Mouse (Mus musculus): ENCODE measurements around the gene Nobox. TPM values are rescaled to one million over a fixed set of nuclear protein-coding genes. Genes with fewer than 3 reads are reported as not detected.

Gene Nobox
- polyA plus RNA-seq, 1 experiment, result not detected

GRCm38 (mm10) chr6:43280481-43280880, 28.9 kb downstream of the Nobox start:
- WGBS, result 93% methylated on average over 5 of the region's 5 CpGs
- no peak for DNase-seq (ENCODE audit: low read depth, low spot score)

- DNase-seq (ENCODE audit: low read depth, low spot score), result no peak
Measured at GRCm38 (mm10) chr6:43278247-43278646, 31.1 kb downstream of the Nobox start.

GRCm38 (mm10) chr6:43274123-43274522, 35.2 kb downstream of the Nobox start:
- WGBS, result 86% methylated on average over 4 of the region's 4 CpGs

GRCm38 (mm10) chr6:43272597-43272996, 36.8 kb downstream of the Nobox start:
- DNase-seq (ENCODE audit: low read depth, low spot score), result no peak

More at GRCm38 (mm10) chr6:43274123-43274522, 35.2 kb downstream of the Nobox start:
- no peak for DNase-seq (ENCODE audit: low read depth, low spot score)

GRCm38 (mm10) chr6:43266356-43266755, 43.0 kb downstream of the Nobox start:
- DNase-seq (ENCODE audit: low read depth, low spot score), result no peak
- 5% methylated on average over 8 of the region's 8 CpGs for WGBS

GRCm38 (mm10) chr6:43265363-43266041, 43.9 kb downstream of the Nobox start, which contains the start of gene Arhgef5:
Arhgef5 (plus strand) TSS chr6:43265582.
- WGBS, result 0% methylated on average over 46 of the region's 48 CpGs
- peak; percentile 83 for DNase-seq (ENCODE audit: low read depth, low spot score)

GRCm38 (mm10) chr6:43260756-43261155, 48.6 kb downstream of the Nobox start:
- DNase-seq (ENCODE audit: low read depth, low spot score), result no peak
- WGBS, result 19% methylated on average over 2 of the region's 2 CpGs

GRCm38 (mm10) chr6:43254193-43254926, 55.0 kb downstream of the Nobox start:
- no peak for DNase-seq (ENCODE audit: low read depth, low spot score)
- WGBS, result 61% methylated on average over 7 of the region's 7 CpGs

Other genes with a start within 250 kb of the Nobox start
- gene Olfr441, start 203.2 kb downstream of the Nobox start, polyA plus RNA-seq (2012; rRNA removed), result not detected in 2 replicates
- not detected in 2 replicates for gene Olfr237-ps1, start 163.0 kb downstream of the Nobox start, polyA plus RNA-seq (2012; rRNA removed)
- not detected in 2 replicates for gene Olfr437, start 146.3 kb downstream of the Nobox start, polyA plus RNA-seq (2012; rRNA removed)
- not detected in 2 replicates for gene Olfr13, start 137.4 kb downstream of the Nobox start, polyA plus RNA-seq (2012; rRNA removed)
- gene Olfr435, start 112.4 kb downstream of the Nobox start, polyA plus RNA-seq (2012; rRNA removed), result not detected in 2 replicates
- gene Olfr434, start 96.5 kb downstream of the Nobox start, polyA plus RNA-seq (2012; rRNA removed), result not detected in 2 replicates
- gene Olfr47, start 78.0 kb downstream of the Nobox start, polyA plus RNA-seq (2012; rRNA removed), result not detected in 2 replicates
- 43.0 and 64.8 TPM in 2 replicates for gene Arhgef5, start 44.0 kb downstream of the Nobox start, polyA plus RNA-seq (2012; rRNA removed)

Data from large intestine, adult 2 months (tissue).